Mouse (Mus musculus): ENCODE measurements at regions not wholly inside any gene's neighbourhood (a gene's known extent, or its start where the extent isn't known, plus 50 kb on each side); places are given as distances from the start of the nearest gene placed in this dataset.

- no peak overlapping the region for H3K4me3 ChIP-seq (ENCODE audit: insufficient read depth, low read depth, low read length)
- DNase-seq (ENCODE audit: extremely low read depth, low read depth, low spot score): no peak
- H3K36me3 ChIP-seq (ENCODE audit: control insufficient read depth, insufficient read depth, low read length): no peaks in the 10 kb centered on the region
- TF ChIP-seq CTCF (IDR thresholded peaks at IDR 0.05; ENCODE audit: low read depth, low read length) (no peak), POLR2A (IDR thresholded peaks at IDR 0.05; ENCODE audit: extremely low read depth, insufficient read depth, low read length) (no peak)
- H3K9ac ChIP-seq (ENCODE audit: low read depth, low read length): no peak overlapping the region
- no peaks in the 10 kb centered on the region for H3K79me2 ChIP-seq (ENCODE audit: control insufficient read depth, insufficient read depth, low read length)
- no peak overlapping the region for H3K27ac ChIP-seq (replicated peaks; ENCODE audit: insufficient read depth, low read depth, low read length)
- 80% methylated on average over 4 of the region's 4 CpGs for WGBS
- no peaks in the 10 kb centered on the region for H3K4me1 ChIP-seq (ENCODE audit: control insufficient read depth, insufficient read depth, low read length)
- no peaks in the 10 kb centered on the region for H3K27me3 ChIP-seq (ENCODE audit: control insufficient read depth, insufficient read depth, low read length)
Measured at GRCm38 (mm10) chr3:52739526-52739925, 277.5 kb downstream of the Cog6 start.

DNA sequence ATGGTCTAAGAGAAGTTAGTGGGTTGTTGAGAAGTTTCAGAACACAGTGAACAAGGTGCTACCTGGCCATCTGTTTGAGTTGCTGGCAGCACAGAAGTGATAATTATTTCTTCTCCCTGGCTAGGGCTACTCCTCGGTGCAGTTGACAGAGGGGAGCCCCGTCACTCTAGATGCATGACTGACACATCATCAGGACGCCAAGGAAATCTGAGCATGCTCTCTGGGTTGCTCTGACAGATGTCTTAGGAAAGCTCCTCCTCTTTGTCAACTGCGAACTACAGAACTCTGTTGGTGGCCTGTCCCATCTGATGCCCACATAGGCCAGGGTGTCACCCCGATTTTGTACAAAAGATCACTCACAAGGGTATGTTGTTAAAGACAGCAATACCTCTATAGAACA, 278.7 kb downstream of the Cog6 start:
- TF ChIP-seq POLR2A (IDR thresholded peaks at IDR 0.05; ENCODE audit: extremely low read depth, insufficient read depth, low read length): no peak
- no peak for TF ChIP-seq CTCF (IDR thresholded peaks at IDR 0.05; ENCODE audit: low read depth, low read length)
- H3K79me2 ChIP-seq (ENCODE audit: control insufficient read depth, insufficient read depth, low read length): no peaks in the 10 kb centered on the region
- no peak overlapping the region for H3K4me3 ChIP-seq (ENCODE audit: insufficient read depth, low read depth, low read length)
- H3K9ac ChIP-seq (ENCODE audit: low read depth, low read length): no peak overlapping the region
- H3K4me1 ChIP-seq (ENCODE audit: control insufficient read depth, insufficient read depth, low read length): no peaks in the 10 kb centered on the region
- no peak overlapping the region for H3K27ac ChIP-seq (replicated peaks; ENCODE audit: insufficient read depth, low read depth, low read length)
- DNase-seq (ENCODE audit: extremely low read depth, low read depth, low spot score): no peak
- H3K36me3 ChIP-seq (ENCODE audit: control insufficient read depth, insufficient read depth, low read length): no peaks in the 10 kb centered on the region
- 82% methylated on average over 5 of the region's 5 CpGs for WGBS
- H3K27me3 ChIP-seq (ENCODE audit: control insufficient read depth, insufficient read depth, low read length): no peaks in the 10 kb centered on the region

DNA sequence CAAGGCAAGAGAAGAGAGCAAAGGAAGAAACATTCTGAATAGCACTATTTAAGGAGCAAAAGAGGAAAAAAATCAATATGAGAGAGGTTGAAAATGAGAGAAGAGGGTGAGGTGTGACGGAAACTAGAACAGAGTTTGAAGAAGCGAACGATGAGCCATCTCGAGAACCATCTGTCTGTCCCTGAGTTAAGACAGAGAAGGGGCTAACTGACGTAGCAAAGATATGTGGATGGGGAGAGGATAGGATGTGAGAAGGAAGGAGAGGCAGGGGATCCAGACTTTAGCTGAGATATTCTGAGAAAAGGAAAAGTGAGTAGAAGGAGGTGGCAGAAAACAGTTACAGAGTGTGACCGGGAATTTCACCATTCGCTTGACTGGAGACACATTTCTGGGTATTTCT, 281.1 kb downstream of the Cog6 start:
- 95% methylated on average over 7 of the region's 7 CpGs for WGBS
- no peaks in the 10 kb centered on the region for H3K36me3 ChIP-seq (ENCODE audit: control insufficient read depth, insufficient read depth, low read length)
- H3K9ac ChIP-seq (ENCODE audit: low read depth, low read length): no peak overlapping the region
- no peak for TF ChIP-seq POLR2A (IDR thresholded peaks at IDR 0.05; ENCODE audit: extremely low read depth, insufficient read depth, low read length)
- H3K79me2 ChIP-seq (ENCODE audit: control insufficient read depth, insufficient read depth, low read length): no peaks in the 10 kb centered on the region
- H3K4me3 ChIP-seq (ENCODE audit: insufficient read depth, low read depth, low read length): no peak overlapping the region
- no peaks in the 10 kb centered on the region for H3K27me3 ChIP-seq (ENCODE audit: control insufficient read depth, insufficient read depth, low read length)
- DNase-seq (ENCODE audit: extremely low read depth, low read depth, low spot score): no peak
- H3K27ac ChIP-seq (replicated peaks; ENCODE audit: insufficient read depth, low read depth, low read length): no peak overlapping the region
- no peaks in the 10 kb centered on the region for H3K4me1 ChIP-seq (ENCODE audit: control insufficient read depth, insufficient read depth, low read length)

DNA sequence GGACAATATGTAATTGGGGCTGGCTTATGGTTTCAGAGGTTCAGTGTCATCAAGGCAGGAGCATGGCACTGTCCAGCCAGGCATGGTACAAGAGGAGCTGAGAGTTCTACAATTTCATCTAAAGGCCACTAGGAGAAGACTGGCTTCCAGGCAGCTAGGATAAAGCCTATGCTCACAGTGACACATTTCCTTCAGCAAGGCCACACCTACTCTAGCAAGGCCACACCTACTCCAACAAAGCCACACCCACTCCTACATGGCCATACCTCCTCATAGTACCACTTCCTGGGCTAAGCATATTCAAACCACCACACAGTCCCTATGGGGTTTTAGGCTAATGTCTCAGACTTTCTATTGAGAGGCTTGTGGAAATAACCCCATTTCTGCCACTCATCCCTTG, 285.1 kb downstream of the Cog6 start:
- Histone ChIP-seq H3K27ac (replicated peaks; ENCODE audit: insufficient read depth, low read depth, low read length) (no peak overlapping the region), H3K4me1 (ENCODE audit: control insufficient read depth, insufficient read depth, low read length) (no peaks in the 10 kb centered on the region), H3K27me3 (ENCODE audit: control insufficient read depth, insufficient read depth, low read length) (no peaks in the 10 kb centered on the region), H3K4me3 (ENCODE audit: insufficient read depth, low read depth, low read length) (no peak overlapping the region), H3K79me2 (ENCODE audit: control insufficient read depth, insufficient read depth, low read length) (no peaks in the 10 kb centered on the region), H3K9ac (ENCODE audit: low read depth, low read length) (no peak overlapping the region), H3K36me3 (ENCODE audit: control insufficient read depth, insufficient read depth, low read length) (no peaks in the 10 kb centered on the region)
- TF ChIP-seq CTCF (IDR thresholded peaks at IDR 0.05; ENCODE audit: low read depth, low read length) (no peak), POLR2A (IDR thresholded peaks at IDR 0.05; ENCODE audit: extremely low read depth, insufficient read depth, low read length) (no peak)
- DNase-seq (ENCODE audit: extremely low read depth, low read depth, low spot score): no peak

DNA sequence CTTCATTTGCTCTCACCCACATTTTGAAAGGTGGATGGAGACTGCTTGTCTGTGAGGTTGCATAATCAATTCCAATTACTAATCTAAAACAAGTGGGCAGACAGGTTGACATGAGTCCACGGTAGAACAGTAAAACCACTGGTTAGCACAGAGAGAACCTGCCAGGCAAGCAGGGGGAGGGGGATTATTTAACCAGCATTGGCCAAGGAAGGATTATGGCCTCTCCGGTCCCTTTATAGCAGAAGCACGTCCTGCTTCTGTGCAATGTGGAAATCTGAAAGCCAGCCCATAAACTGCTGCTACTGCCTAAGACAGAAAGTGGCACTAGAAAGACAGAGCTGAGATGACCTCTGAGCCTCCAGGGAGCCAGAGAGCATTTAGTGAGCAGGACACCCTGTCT, 285.5 kb downstream of the Cog6 start:
- no peaks in the 10 kb centered on the region for H3K27me3 ChIP-seq (ENCODE audit: control insufficient read depth, insufficient read depth, low read length)
- no peaks in the 10 kb centered on the region for H3K36me3 ChIP-seq (ENCODE audit: control insufficient read depth, insufficient read depth, low read length)
- TF ChIP-seq POLR2A (IDR thresholded peaks at IDR 0.05; ENCODE audit: extremely low read depth, insufficient read depth, low read length) (no peak), CTCF (IDR thresholded peaks at IDR 0.05; ENCODE audit: low read depth, low read length) (no peak)
- 76% methylated on average over 3 of the region's 3 CpGs for whole genome bisulfite sequencing
- no peak overlapping the region for H3K9ac ChIP-seq (ENCODE audit: low read depth, low read length)
- H3K27ac ChIP-seq (replicated peaks; ENCODE audit: insufficient read depth, low read depth, low read length): no peak overlapping the region
- DNase-seq (ENCODE audit: extremely low read depth, low read depth, low spot score): no peak
- H3K4me1 ChIP-seq (ENCODE audit: control insufficient read depth, insufficient read depth, low read length): no peaks in the 10 kb centered on the region
- no peaks in the 10 kb centered on the region for H3K79me2 ChIP-seq (ENCODE audit: control insufficient read depth, insufficient read depth, low read length)
- no peak overlapping the region for H3K4me3 ChIP-seq (ENCODE audit: insufficient read depth, low read depth, low read length)

GRCm38 (mm10) chr3:52729731-52730130, 287.3 kb downstream of the Cog6 start:
- WGBS: 90% methylated on average over 3 of the region's 3 CpGs
- DNase-seq (ENCODE audit: extremely low read depth, low read depth, low spot score): no peak

More at GRCm38 (mm10) chr3:52729731-52730130, 287.3 kb downstream of the Cog6 start:
- Histone ChIP-seq H3K4me3 (ENCODE audit: insufficient read depth, low read depth, low read length) (no peak overlapping the region), H3K4me1 (ENCODE audit: control insufficient read depth, insufficient read depth, low read length) (no peaks in the 10 kb centered on the region), H3K79me2 (ENCODE audit: control insufficient read depth, insufficient read depth, low read length) (no peaks in the 10 kb centered on the region), H3K27ac (replicated peaks; ENCODE audit: insufficient read depth, low read depth, low read length) (no peak overlapping the region), H3K9ac (ENCODE audit: low read depth, low read length) (no peak overlapping the region), H3K36me3 (ENCODE audit: control insufficient read depth, insufficient read depth, low read length) (no peaks in the 10 kb centered on the region), H3K27me3 (ENCODE audit: control insufficient read depth, insufficient read depth, low read length) (no peaks in the 10 kb centered on the region)
- TF ChIP-seq CTCF (IDR thresholded peaks at IDR 0.05; ENCODE audit: low read depth, low read length): no peak
- TF ChIP-seq POLR2A (IDR thresholded peaks at IDR 0.05; ENCODE audit: extremely low read depth, insufficient read depth, low read length): no peak
